In the genomic region with DNA sequence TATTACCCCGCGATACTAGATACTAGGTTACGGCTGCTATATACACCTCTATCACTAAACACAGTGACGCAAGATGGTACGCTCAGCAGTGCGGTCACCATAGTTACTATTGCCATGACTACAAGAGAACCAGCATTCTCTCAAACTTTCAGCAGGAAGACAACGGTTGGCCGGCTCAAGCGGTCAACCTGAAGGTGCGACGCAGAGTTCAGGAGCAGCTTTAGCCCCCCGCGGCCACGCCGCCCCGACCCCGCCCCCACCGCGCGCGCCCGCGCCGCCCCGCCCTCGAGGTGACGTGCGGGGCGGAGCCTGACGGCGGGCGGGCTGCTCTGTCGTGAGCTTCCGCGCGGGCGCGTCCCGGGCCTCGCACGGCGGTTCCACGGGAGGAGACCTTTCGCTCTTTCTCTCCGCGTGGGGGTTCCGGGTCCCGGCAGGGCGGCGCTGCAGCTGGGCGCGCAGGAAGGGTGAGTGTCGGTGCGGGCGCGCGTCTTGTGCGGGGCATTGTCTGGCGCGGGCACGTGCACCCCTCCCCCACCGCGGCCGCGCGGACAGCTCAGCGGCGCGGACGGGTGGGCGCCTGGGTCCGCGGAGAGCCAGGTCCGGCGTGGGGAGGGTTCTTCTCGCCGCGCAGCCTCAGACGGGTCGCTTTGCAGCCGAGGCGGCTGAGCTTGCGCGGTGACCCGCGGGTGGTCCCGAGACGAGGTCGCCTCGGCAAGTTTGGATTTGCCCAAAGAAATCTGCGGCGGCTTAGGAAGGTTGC, we compare ENCODE assay signal across 7 mouse cellular contexts. TPM values are rescaled to one million over a fixed set of nuclear protein-coding genes. Genes with fewer than 3 reads are reported as not detected.
DNase-seq lines count a peak whose midpoint lies in the region; ATAC-seq lines count a peak whose summit lies in the region.

Yeats2 (plus strand) TSS at position 292 of the 760 bp plus-strand sequence.

- peak within 1 kb of the TSS; percentile 92 for H3K27ac ChIP-seq in intestine, embryonic 15.5 days
- peak within 1 kb of the TSS; percentile 99 for H3K27ac ChIP-seq in midbrain, embryonic 10.5 days (replicated peaks)

- ATAC-seq in intestine, embryonic 15.5 days: peak; percentile 98

- H3K4me3 ChIP-seq in intestine, embryonic 15.5 days (replicated peaks): peak within 1 kb of the TSS; percentile 79
- peak within 1 kb of the TSS; percentile 85 for H3K4me3 ChIP-seq in midbrain, embryonic 10.5 days

- no peaks in the 10 kb centered on the region for H3K9me3 ChIP-seq in intestine, embryonic 15.5 days
- peaks cover 5% of the 10 kb centered on the region; the same call in 1 of the 2 replicates for H3K9me3 ChIP-seq in midbrain, embryonic 10.5 days (replicated peaks)

- H3K9ac ChIP-seq in intestine, embryonic 15.5 days: peak within 1 kb of the TSS; percentile 86

- peak within 1 kb of the TSS; percentile 74 for H3K4me2 ChIP-seq in intestine, embryonic 15.5 days (replicated peaks)

- WGBS in intestine, embryonic 15.5 days: under 1% methylated on average over 77 of the region's 92 CpGs
- WGBS in midbrain, embryonic 10.5 days: 1% methylated on average over 92 of the region's 92 CpGs

- no peaks in the 10 kb centered on the region for H3K27me3 ChIP-seq in intestine, embryonic 15.5 days (replicated peaks)
- H3K27me3 ChIP-seq in midbrain, embryonic 10.5 days (ENCODE audit: low read depth, poor library complexity, severe bottlenecking): no peaks in the 10 kb centered on the region

- DNase-seq in adrenal gland, adult 18-20 months (ENCODE audit: low spot score in 2 of 2): peak; percentile 79 to 80
- peak; percentile 89 for DNase-seq in embryo, embryonic 11 days
- peak; percentile 67 to 82 for DNase-seq in gastrocnemius, postnatal 36 days
- peak; percentile 81 to 88 for DNase-seq in left cerebral cortex, postnatal 25 days (ENCODE audit: low spot score in 2 of 2)
- DNase-seq in midbrain, embryonic 10.5 days (ENCODE audit: low spot score): peak; percentile 85
- peak; percentile 81 for DNase-seq in right cerebral cortex, postnatal 4 days

- intact Hi-C loops in gastrocnemius, postnatal 36 days (cut with DNase I): no loop called here
- intact Hi-C loops in left cerebral cortex, postnatal 25 days (cut with DNase I): loop anchor here (1.0 kb wide), 1 partner anchor 43 kb away; no protein-coding TSS in a partner anchor

- no peaks in the 10 kb centered on the region for H3K36me3 ChIP-seq in intestine, embryonic 15.5 days
- peaks cover 34% of the 10 kb centered on the region for H3K36me3 ChIP-seq in midbrain, embryonic 10.5 days

- H3K4me1 ChIP-seq in intestine, embryonic 15.5 days (replicated peaks): peaks cover 16% of the 10 kb centered on the region; the same call in 1 of the 2 replicates
- H3K4me1 ChIP-seq in midbrain, embryonic 10.5 days: peaks cover 16% of the 10 kb centered on the region

RNA-seq across cellular contexts. Expression of gene Yeats2, which starts in this region (rescaled TPM):
- total RNA-seq in adrenal gland, adult 18-20 months (2021): 10 to 100 TPM; 17.1 to 25.6 TPM
- total RNA-seq in gastrocnemius, postnatal 36 days (2021): 1 to 10 TPM; 5.4 to 7.6 TPM
- polyA plus RNA-seq in intestine, embryonic 15.5 days (2015; fragmentation: Nextera tagmentation; extraction: Ambion mirVana): 21.7 and 22.7 TPM in 2 replicates
- 10 to 100 TPM; 36.4 to 37.9 TPM for total RNA-seq in left cerebral cortex, postnatal 25 days (2021)
- polyA plus RNA-seq in midbrain, embryonic 10.5 days (2016; fragmentation: Nextera tagmentation; extraction: Ambion mirVana): 35.2 and 38.5 TPM in 2 replicates

Comparison
In these comparisons a context has a peak if more than half of its experiments do, and no peak if none do; other contexts are left out.
1. Peak in every context shown above with its lines: DNase-seq, ATAC-seq, H3K4me3 ChIP-seq and H3K27ac ChIP-seq.